Mouse (Mus musculus) lung, postnatal 25 days (tissue): ENCODE measurements around the gene Ube2b.

Experiments
- DNase-seq: peaks from one replicate; pipeline ENCODE4 v3.0.0; 2022; ENCODE audit warnings: low spot score

Ube2b gene

DNA sequence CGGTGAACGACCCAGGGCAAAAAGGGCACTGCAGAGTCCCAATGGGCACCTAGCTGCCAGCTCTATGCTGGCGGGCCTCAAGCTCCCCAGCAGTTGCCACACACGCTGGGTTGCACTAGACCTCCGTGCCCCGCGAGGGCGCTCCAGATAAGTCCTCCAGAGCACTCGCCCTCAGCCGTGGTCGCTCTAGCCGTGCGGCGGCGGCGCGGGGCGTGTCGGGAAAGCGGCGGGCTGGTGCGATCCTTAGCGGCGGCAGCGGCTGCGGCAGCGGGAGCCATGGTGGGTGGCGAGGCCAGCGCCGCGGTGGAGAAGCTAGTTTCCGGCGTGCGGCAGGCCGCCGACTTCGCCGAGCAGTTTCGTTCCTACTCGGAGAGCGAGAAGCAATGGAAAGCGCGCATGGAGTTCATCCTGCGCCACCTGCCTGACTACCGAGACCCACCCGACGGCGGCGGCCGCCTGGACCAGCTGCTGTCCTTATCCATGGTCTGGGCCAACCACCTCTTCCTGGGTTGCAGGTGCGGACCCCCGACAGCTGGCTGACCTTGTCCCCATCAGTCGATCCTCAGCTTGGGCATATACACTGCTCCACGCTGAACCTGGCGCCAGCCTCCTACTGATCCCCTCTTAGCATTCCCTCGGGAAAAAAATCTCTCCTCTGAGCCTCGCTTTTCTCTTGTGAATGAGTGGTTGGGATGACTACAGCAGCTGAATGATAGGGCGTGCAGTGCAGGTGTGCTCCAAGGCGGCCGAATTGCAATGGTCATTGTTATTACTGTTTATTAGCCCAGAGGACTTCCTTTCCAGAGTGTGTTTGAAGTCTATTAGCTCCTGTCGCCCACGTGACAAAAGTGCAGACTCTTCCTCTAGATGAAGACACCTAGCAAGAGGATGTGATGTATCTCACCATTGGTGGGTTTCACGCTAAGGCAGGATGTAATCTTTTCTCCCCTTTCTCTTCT is 32.8 kb downstream of the Ube2b start, which contains the start of gene Cdkn2aipnl:
Gene Cdkn2aipnl, plus strand, starts transcription at position 219 of the 959 bp plus-strand sequence.
- DNase-seq: peak; percentile 96

DNA sequence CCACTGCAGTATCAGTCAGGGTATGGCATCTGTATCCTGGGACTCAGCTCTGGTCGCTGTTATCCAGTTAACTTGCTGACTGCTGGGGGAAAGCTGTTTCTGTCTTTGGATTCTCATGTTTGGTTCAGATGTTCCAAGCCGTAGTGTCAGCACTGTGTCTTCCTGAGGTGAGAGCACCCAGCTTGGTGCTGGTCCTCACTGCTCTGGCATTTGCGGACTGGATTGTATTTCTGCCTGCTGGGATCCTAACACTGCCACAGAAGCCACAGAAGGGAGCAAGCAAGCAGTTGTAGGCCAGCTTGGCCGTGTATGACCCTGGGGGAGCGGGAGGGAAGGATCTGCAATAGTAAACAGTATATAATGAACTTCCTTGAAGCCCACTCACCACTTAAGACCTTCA is 33.9 kb downstream of the Ube2b start:
- no peak for DNase-seq

DNA sequence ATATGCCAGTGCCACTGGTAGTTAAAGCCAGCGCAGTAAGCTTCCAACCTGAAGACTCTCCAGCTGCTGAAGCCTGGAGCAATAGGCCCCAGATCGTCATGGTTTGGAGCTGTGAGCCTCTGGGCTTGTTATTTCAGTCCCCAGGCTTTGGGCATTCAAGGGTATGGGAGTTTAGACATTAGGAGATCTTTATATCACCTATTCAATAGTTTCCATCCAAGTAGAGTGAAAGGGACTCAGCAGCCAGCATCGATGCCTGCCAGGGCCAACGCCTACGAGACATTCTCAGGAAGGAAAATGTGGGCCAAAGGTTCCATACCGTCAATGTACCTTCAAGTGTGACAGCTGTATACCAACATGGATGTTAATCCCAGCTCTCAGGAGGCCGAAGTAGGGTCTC is 38.3 kb downstream of the Ube2b start:
- no peak for DNase-seq

GRCm38 (mm10) chr11:51961761-51962160 is 38.8 kb downstream of the Ube2b start:
- DNase-seq: no peak

- peak; percentile 78 for DNase-seq
These were observed 39.5 kb downstream of the Ube2b start for GRCm38 (mm10) chr11:51960967-51961471.

- DNase-seq: no peak
These were observed 40.5 kb downstream of the Ube2b start for GRCm38 (mm10) chr11:51960061-51960460.

DNA sequence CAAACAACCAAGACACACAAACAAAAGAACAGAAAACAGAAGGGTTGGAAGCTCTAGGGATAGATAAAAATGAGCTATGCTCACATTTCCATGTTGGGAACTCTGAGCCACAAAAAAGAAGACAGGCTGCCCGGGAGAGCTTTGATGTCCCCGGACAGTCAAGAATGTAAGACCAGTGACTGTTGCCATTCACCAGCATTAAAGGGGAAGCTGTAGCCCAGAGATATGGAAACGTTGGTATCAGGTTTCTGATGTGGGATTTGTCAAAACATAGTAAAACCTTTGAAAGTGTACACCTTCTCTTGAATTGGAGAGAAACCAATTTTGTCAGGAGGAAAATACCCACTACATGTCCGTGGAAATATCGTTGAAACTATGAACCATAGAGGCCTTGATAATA is 41.1 kb downstream of the Ube2b start:
- DNase-seq: no peak

- no peak for DNase-seq
These were observed 42.8 kb downstream of the Ube2b start for GRCm38 (mm10) chr11:51957760-51958159.

GRCm38 (mm10) chr11:51956112-51956511 is 44.5 kb downstream of the Ube2b start:
- peak; percentile 10 for DNase-seq

DNA sequence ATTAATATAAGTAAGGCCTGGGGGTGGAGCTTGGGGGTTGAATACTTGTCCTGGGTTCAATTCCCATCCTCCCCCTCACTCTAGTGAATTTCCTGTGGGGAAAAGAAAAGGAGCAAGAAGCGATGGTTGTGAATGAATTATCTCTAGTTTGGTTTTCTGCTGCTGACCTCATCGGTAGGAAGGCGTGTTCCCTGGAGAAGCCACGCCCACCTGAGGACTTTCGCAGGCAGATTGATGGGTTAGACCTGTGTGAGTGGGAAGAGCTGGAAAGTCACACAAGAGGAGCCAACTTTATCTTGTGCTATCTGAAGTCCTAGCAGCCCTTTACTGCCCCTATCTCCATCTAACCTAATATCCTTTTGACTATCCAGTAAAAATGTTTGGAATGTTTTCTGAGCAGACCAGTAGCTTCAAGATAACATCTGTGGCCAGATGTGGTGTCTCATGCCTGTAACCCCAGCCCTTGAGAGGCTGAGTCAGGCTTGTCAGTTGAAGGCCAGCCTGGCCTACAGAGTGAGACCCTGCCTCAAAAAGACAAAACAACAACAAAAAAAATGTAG is 48.6 kb downstream of the Ube2b start:
- no peak for DNase-seq

DNA sequence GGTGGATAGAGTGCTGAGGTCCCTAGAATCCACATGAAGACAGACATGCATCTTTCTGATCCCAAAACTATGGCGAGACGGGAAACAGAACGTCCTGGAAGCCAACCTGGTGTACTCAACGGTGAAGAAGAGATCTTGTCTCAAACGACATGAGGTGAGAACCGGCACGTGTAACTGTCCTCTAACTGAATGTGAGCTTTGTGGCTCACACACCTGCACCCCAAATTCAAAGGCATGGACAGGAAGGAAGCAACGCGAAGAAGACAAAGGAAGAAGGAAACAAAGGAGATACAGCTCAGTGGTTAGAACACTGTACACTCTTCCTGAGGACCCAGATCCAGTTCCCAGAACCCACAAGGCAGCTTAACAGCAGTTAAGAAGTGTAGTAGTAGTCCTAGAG is 50.6 kb downstream of the Ube2b start:
- DNase-seq: no peak

DNA sequence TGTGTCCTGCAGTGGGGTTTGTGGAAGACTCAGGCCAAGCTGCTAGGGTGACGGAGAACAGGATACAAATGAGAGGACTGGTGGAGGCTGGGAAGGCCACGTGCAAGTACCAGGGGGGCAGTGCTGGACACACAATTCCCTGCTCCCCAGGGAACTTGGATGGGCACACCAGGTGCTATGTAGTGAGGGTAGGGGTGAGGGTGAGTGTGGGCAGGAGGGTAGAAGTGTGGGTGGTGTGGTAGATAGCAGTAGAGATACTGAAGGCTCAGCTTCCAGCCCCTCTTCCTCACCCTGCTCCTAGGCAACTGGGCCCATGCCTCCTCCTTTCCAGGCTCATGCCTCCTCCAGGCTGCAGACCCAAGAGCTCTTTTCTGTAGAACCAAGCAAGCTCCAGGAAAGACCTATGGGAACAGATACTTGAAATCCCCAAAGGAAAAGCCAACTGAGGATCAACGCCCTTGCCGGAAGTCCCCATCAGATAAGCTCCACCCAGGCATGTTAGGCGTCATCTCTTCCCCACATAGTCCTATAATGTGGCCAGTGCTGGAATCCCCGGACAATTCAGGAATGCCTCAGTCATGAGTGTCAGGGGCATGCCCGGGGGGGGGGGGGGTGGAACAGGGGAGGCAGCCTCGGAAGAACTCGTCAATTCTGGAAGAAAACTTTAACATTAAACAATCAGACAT is 51.3 kb downstream of the Ube2b start:
- DNase-seq: no peak

GRCm38 (mm10) chr11:51946144-51946543 is 54.4 kb downstream of the Ube2b start:
- no peak for DNase-seq

GRCm38 (mm10) chr11:51945548-51945947 is 55.0 kb downstream of the Ube2b start:
- no peak for DNase-seq

DNA sequence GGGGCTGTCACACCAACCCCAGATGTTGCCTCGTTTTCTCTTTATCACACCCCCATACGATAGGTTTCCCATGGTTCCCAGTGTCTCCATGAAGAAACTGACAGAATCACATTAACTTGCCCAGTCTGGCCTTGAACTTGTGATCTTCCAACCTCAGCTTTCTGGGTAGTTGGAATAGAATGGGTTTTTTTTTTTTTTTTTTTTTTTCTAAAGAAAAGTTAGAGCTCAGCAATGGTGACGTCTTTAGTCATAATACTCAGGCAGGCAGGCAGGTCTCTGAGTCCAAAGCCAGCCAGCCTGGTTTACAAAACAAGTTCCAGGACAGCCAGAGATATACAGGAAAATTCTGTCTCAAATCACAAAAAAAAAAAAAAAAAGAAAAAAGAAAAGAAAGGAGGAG is 56.3 kb downstream of the Ube2b start:
- no peak for DNase-seq

DNA sequence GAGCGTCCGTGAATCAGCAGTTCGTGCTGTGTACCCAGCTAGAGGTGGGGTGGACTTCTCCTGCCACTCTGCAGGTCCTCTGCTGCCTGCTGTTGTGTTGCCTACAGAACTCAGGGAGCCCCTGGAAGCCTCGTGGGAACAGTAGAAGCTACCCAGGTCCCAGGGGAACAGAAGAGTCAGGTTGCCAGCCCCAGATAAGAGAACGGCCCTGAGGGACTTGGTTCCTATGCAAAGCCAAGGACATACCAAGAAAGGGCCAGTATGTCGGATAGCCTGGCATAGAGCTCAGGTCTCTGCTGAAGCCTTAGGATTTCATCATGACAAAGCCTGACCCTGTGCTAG is 57.1 kb downstream of the Ube2b start:
- DNase-seq: no peak

DNA sequence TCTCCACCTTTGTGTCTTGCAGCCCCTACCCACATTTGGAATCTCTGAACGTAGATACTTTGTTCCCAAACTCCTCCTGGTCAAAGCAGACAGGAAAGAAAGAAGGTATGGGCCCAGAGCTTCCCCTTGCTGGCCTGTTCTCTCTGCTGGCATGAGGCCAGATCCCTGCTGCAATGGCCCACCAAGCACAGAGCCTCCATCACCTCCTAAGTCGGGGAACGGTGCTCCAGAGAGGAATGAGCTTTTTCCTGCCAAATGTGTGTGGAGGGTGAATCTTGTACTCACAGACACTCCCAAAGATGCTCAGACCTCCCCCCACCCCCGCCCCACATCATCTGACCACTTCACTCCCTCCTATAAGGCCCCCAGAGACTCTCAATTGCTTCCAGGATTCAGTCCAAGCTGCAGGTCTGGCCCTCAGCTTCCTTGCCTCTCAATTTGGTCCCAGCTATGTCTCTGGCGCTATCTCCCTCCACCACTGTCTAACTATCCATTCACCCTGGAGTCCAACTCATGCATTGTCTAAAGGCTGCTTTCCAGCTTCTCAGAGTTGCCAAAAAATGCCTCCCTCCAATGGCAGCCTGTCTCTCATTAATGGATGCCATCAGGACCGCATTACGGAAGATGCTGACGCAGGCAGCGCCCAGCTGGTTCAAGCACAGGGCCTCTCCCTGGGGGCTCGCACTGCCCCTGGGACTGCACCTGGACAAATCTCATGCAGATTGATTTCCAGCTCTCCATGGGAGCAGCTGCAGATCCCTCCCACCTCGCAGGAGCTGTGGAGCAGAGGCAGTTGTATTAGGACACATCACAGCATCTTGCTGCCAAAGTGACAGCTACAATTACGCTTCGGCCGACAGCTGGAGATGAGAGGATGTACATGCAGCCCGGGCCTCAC is 57.7 kb downstream of the Ube2b start:
- DNase-seq: no peak

- peak; percentile 72 for DNase-seq
These were observed 60.0 kb downstream of the Ube2b start for GRCm38 (mm10) chr11:51940511-51940955.

GRCm38 (mm10) chr11:51939590-51939955 is 61.0 kb downstream of the Ube2b start:
- DNase-seq: peak; percentile 39

- DNase-seq: peak; percentile 60
These were observed 61.6 kb downstream of the Ube2b start for GRCm38 (mm10) chr11:51938817-51939589.

- no peak for DNase-seq
These were observed 63.2 kb downstream of the Ube2b start for GRCm38 (mm10) chr11:51937361-51937781.
